Mouse (Mus musculus) testis, adult 2 months (tissue): Measurements from ENCODE around the gene Vmn1r55. TPM values are rescaled to one million over a fixed set of nuclear protein-coding genes. Genes with fewer than 3 reads are reported as not detected.

ENCODE experiments used
- H3K27ac ChIP-seq: fragments of 200-500 bp; 2 replicates; pipeline ENCODE4 v1.5.1; 2012; ENCODE audit warnings: low read depth, low read length; ENCODE audit not compliant: control insufficient read depth, insufficient read depth
- H3K27me3 ChIP-seq: fragments of 200-500 bp; 2 replicates; pipeline ENCODE4 v1.6.1; 2012; ENCODE audit warnings: mild to moderate bottlenecking, low read length, moderate library complexity; ENCODE audit not compliant: control insufficient read depth, insufficient read depth
- H3K36me3 ChIP-seq: fragments of 200-500 bp; 2 replicates; pipeline ENCODE4 v1.6.1; 2012; ENCODE audit warnings: mild to moderate bottlenecking, low read length; ENCODE audit not compliant: control insufficient read depth, insufficient read depth
- H3K4me1 ChIP-seq: fragments of 200-500 bp; 2 replicates; pipeline ENCODE4 v1.6.1; 2012; ENCODE audit warnings: low read length; ENCODE audit not compliant: control insufficient read depth, insufficient read depth
- H3K4me3 ChIP-seq: fragments of 200-500 bp; 2 replicates; pipeline ENCODE4 v1.5.1; 2012; ENCODE audit warnings: low read depth, mild to moderate bottlenecking, low read length, moderate library complexity, mixed read lengths; ENCODE audit not compliant: control insufficient read depth
- CTCF ChIP-seq: fragments of 200-500 bp; IDR thresholded peaks from 2 replicates; pipeline ENCODE4 v1.5.1; 2012; ENCODE audit warnings: low read depth, mild to moderate bottlenecking, inconsistent platforms, low read length, moderate library complexity; ENCODE audit not compliant: control insufficient read depth, insufficient read depth, insufficient replicate concordance
- POLR2A ChIP-seq: fragments of 200-500 bp; IDR thresholded peaks from 2 replicates; pipeline ENCODE4 v1.6.1; 2012; ENCODE audit warnings: low read depth, mild to moderate bottlenecking, inconsistent platforms, low read length, moderate library complexity; ENCODE audit not compliant: control insufficient read depth
- polyA plus RNA-seq: library from polyadenylated mRNA; depleted of rRNA; stranded (reverse); fragments of >200 nt; gene quantifications from 2 replicates; pipeline ENCODE4 v1.2.3, GENCODE M21; 2012

The Vmn1r55 gene
- polyA plus RNA-seq, 1 experiment: not detected

- no peaks in the 10 kb centered on the region for H3K4me1 ChIP-seq
- H3K27me3 ChIP-seq: no peaks in the 10 kb centered on the region
- H3K36me3 ChIP-seq: no peaks in the 10 kb centered on the region
- TF ChIP-seq CTCF: no peak
- H3K4me3 ChIP-seq: no peak overlapping the region
- no peak overlapping the region for H3K27ac ChIP-seq
These were observed 41.2 kb downstream of the Vmn1r55 start for GRCm38 (mm10) chr7:5108272-5108671.

GRCm38 (mm10) chr7:5102564-5102963 lies 46.9 kb downstream of the Vmn1r55 start:
- Histone ChIP-seq H3K4me1 (no peaks in the 10 kb centered on the region), H3K27me3 (no peaks in the 10 kb centered on the region), H3K27ac (no peak overlapping the region), H3K4me3 (no peak overlapping the region), H3K36me3 (no peaks in the 10 kb centered on the region)
- TF ChIP-seq CTCF (no peak), POLR2A (no peak)

- no peak overlapping the region for H3K4me3 ChIP-seq
- H3K36me3 ChIP-seq: no peaks in the 10 kb centered on the region
- H3K4me1 ChIP-seq: no peaks in the 10 kb centered on the region
- TF ChIP-seq POLR2A (no peak), CTCF (no peak)
- H3K27ac ChIP-seq: no peak overlapping the region
- no peaks in the 10 kb centered on the region for H3K27me3 ChIP-seq
These were observed 48.3 kb downstream of the Vmn1r55 start for GRCm38 (mm10) chr7:5101066-5101663.

GRCm38 (mm10) chr7:5099796-5100195 lies 49.7 kb downstream of the Vmn1r55 start:
- H3K4me1 ChIP-seq: no peaks in the 10 kb centered on the region
- H3K27ac ChIP-seq: no peak overlapping the region
- no peak overlapping the region for H3K4me3 ChIP-seq
- H3K36me3 ChIP-seq: no peaks in the 10 kb centered on the region
- H3K27me3 ChIP-seq: no peaks in the 10 kb centered on the region
- TF ChIP-seq CTCF (no peak), POLR2A (no peak)

GRCm38 (mm10) chr7:5098769-5099168 lies 50.7 kb downstream of the Vmn1r55 start:
- H3K27me3 ChIP-seq: no peaks in the 10 kb centered on the region
- H3K27ac ChIP-seq: no peak overlapping the region
- no peaks in the 10 kb centered on the region for H3K4me1 ChIP-seq
- TF ChIP-seq CTCF: no peak
- no peak for TF ChIP-seq POLR2A
- no peak overlapping the region for H3K4me3 ChIP-seq
- no peaks in the 10 kb centered on the region; the same call in 1 of the 2 replicates for H3K36me3 ChIP-seq

GRCm38 (mm10) chr7:5092831-5093510 lies 56.5 kb downstream of the Vmn1r55 start:
- H3K4me1 ChIP-seq: peaks cover 3% of the 10 kb centered on the region; the same call in 1 of the 2 replicates
- no peak overlapping the region for H3K27ac ChIP-seq
- H3K36me3 ChIP-seq: no peaks in the 10 kb centered on the region; the same call in 1 of the 2 replicates
- no peak overlapping the region for H3K4me3 ChIP-seq
- no peaks in the 10 kb centered on the region for H3K27me3 ChIP-seq
- TF ChIP-seq POLR2A: no peak
- TF ChIP-seq CTCF: no peak

GRCm38 (mm10) chr7:5092381-5092780 lies 57.1 kb downstream of the Vmn1r55 start:
- Histone ChIP-seq H3K27ac (no peak overlapping the region), H3K36me3 (no peaks in the 10 kb centered on the region; the same call in 1 of the 2 replicates), H3K27me3 (no peaks in the 10 kb centered on the region), H3K4me3 (no peak overlapping the region), H3K4me1 (peaks cover 3% of the 10 kb centered on the region; the same call in 1 of the 2 replicates)
- TF ChIP-seq CTCF: no peak
- TF ChIP-seq POLR2A: no peak
